Mouse (Mus musculus) spleen, postnatal 36 days (tissue): Measurements from ENCODE around the gene Dip2b.

Experiments used
- DNase-seq, 2 experiments: peaks; one replicate each; pipeline ENCODE4 v3.0.0; 2022; ENCODE audit warnings: low spot score in 2 of 2, mixed read lengths in 1 of 2

Dip2b gene

GRCm38 (mm10) chr15:100216173-100216572, 177.7 kb downstream of the Dip2b start:
- peak in 1 of 2 experiments; percentile 21 for DNase-seq

GRCm38 (mm10) chr15:100218018-100218417, 179.6 kb downstream of the Dip2b start:
- DNase-seq = no peak

GRCm38 (mm10) chr15:100219396-100219795, 180.9 kb downstream of the Dip2b start:
- no peak for DNase-seq

- no peak for DNase-seq
Measured at GRCm38 (mm10) chr15:100220916-100221315, 182.5 kb downstream of the Dip2b start.

- DNase-seq = no peak
Measured at GRCm38 (mm10) chr15:100225381-100225780, 186.9 kb downstream of the Dip2b start.

GRCm38 (mm10) chr15:100225891-100226290, 187.4 kb downstream of the Dip2b start:
- DNase-seq = no peak

- DNase-seq = peak; percentile 19 to 38
Measured at GRCm38 (mm10) chr15:100227031-100227662, 188.7 kb downstream of the Dip2b start.

- peak; percentile 85 to 87 for DNase-seq
Measured at GRCm38 (mm10) chr15:100227663-100228534, 189.4 kb downstream of the Dip2b start, which contains the start of gene Atf1. Atf1 (plus strand) TSS chr15:100227819.

- no peak for DNase-seq
Measured at GRCm38 (mm10) chr15:100228535-100229336, 190.3 kb downstream of the Dip2b start.

- DNase-seq = no peak
Measured at GRCm38 (mm10) chr15:100230655-100231054, 192.2 kb downstream of the Dip2b start.

GRCm38 (mm10) chr15:100231616-100232525, 193.4 kb downstream of the Dip2b start:
- no peak for DNase-seq

GRCm38 (mm10) chr15:100235208-100235965, 196.9 kb downstream of the Dip2b start:
- DNase-seq = no peak

- no peak for DNase-seq
Measured at GRCm38 (mm10) chr15:100236952-100237351, 198.5 kb downstream of the Dip2b start.

GRCm38 (mm10) chr15:100241780-100242179, 203.3 kb downstream of the Dip2b start:
- no peak for DNase-seq

- DNase-seq = no peak
Measured at GRCm38 (mm10) chr15:100245951-100246350, 207.5 kb downstream of the Dip2b start.

- DNase-seq = no peak
Measured at GRCm38 (mm10) chr15:100247296-100247695, 208.8 kb downstream of the Dip2b start.

- DNase-seq = no peak
Measured at GRCm38 (mm10) chr15:100248665-100249433, 210.4 kb downstream of the Dip2b start.

- no peak for DNase-seq
Measured at GRCm38 (mm10) chr15:100251153-100251780, 212.8 kb downstream of the Dip2b start.

GRCm38 (mm10) chr15:100256386-100256785, 217.9 kb downstream of the Dip2b start:
- no peak for DNase-seq
